Mouse (Mus musculus): ENCODE results near the gene Pxt1. TPM values are rescaled to one million over a fixed set of nuclear protein-coding genes. Genes with fewer than 3 reads are reported as not detected.
"Not testable (repeated sequence)": the region's sequence is repeated elsewhere in the genome, so short reads cannot be mapped to it uniquely, and the experiment has no call there.

Pxt1 gene
- polyA plus RNA-seq (2021), result not detected

DNA sequence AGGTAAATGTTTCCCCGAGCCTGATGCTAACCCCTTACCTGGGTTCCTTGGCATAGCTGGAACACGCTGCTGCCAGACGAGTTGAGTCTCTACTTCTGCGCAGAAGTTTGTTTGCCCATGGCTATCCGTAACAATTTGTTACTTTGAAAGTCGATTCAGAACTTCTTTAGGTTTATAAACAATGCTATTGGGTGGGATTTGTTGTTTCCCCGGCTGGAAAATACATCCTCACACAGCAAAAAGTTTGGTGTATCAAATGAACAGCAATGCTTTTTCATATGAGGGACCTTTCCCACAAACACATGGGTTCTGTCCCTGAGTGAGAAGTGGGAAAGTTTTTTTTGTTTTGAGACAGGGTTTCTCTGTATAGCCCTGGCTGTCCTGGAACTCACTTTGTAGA is at the start of gene Pxt1:
Gene Pxt1 (minus strand): TSS at position 101 of the 400 bp plus-strand sequence.
- ChIA-PET POLR2A (no interaction called here), CTCF (interaction anchor here (0.9 kb wide), 1 partner anchor 61 kb away, joined by 4 read pairs; no protein-coding TSS in a partner anchor)
- in situ Hi-C loops (cut with MboI; ENCODE audit: low pct_unique_long_range_greater_than_20kb), result no loop called here
- DNase-seq (ENCODE audit: low read depth, low spot score) (no peak), ATAC-seq (no peak)
- no peaks in the 10 kb centered on the region for H3K27me3 ChIP-seq
- TF ChIP-seq CTCF (IDR thresholded peaks at IDR 0.05), result no peak

DNA sequence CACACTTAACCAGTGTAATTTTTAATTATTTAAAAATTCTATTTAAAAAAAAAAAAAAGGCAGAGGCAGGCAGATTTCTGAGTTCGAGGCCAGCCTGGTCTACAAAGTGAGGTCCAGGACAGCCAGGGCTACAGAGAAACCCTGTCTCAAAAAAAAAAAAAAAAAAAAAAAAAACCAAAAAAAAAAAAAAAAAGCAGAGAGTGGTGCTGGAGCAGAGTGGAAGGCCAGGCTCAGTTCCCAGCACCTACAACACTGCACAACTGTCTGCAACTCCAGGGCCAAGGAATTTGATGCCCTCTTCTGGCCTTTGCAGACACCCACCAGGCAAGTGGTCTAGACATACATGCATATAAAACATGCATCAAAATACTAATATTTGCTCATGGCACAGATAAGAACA is 49.4 kb upstream of the Pxt1 start:
- H3K27me3 ChIP-seq; CTCF ChIA-PET; in situ Hi-C loops (cut with MboI; ENCODE audit: low pct_unique_long_range_greater_than_20kb); DNase-seq (ENCODE audit: low read depth, low spot score); ATAC-seq: not testable (repeated sequence)
- POLR2A ChIA-PET, result interaction anchor here (0.5 to 0.7 kb wide), 2 partner anchors 10 to 22 kb away, joined by 3 to 4 read pairs; no protein-coding TSS in a partner anchor

DNA sequence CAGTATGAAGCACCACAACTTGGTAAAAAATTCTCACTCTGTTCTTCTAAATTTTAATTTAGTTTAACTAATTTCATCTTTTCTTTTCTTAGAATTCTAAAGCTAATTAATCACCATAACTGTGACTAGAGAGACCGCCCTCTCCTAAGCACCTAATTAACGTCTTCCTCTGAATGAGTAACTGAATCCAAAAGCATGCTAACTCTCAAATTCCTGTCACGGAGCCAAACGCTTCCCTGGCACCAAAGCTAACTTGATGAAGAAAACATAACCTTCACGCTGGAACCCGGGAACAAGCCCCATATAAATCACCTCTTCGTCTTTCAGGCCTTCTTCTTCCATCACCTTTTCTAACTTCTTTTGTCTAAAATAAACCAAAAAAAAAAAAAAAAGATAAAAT is 48.5 kb upstream of the Pxt1 start:
- ChIA-PET POLR2A (interaction anchor here (0.6 to 0.7 kb wide), 2 partner anchors 21 to 38 kb away, joined by 3 read pairs; no protein-coding TSS in a partner anchor), CTCF (no interaction called here)
- DNase-seq (ENCODE audit: low read depth, low spot score) (no peak), ATAC-seq (no peak)
- no peaks in the 10 kb centered on the region for H3K27me3 ChIP-seq
- no peak for TF ChIP-seq CTCF (IDR thresholded peaks at IDR 0.05)
- in situ Hi-C loops (cut with MboI; ENCODE audit: low pct_unique_long_range_greater_than_20kb), result no loop called here

DNA sequence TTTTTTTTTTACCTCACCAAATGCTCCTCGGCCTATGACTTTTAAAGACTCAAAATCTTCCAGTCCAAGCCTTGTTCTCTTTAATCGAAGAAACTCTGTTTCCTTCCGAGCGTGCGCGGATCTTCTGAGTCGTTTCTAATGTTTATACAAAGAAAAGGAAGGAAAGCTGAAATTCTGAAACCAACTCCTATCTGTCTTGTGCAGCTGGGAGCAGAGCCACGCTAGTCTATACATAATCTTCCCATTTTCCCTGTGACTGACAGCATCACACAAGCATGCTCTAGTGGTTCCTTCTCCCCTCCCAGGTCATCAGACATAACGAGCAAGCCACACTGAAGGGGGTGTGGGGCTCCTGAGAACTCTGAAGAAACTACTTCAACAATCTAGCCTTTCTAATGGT is 47.6 kb upstream of the Pxt1 start:
- POLR2A ChIA-PET, result interaction anchor here (0.7 to 0.9 kb wide), 2 partner anchors 13 to 36 kb away, joined by 3 read pairs; no protein-coding TSS in a partner anchor
- in situ Hi-C loops (cut with MboI; ENCODE audit: low pct_unique_long_range_greater_than_20kb), result no loop called here
- H3K27me3 ChIP-seq, result no peaks in the 10 kb centered on the region
- ATAC-seq (no peak), DNase-seq (ENCODE audit: low read depth, low spot score) (no peak)
- TF ChIP-seq CTCF (IDR thresholded peaks at IDR 0.05), result no peak
- CTCF ChIA-PET, result interaction anchor here (0.7 kb wide), 1 partner anchor 9 kb away, joined by 3 read pairs; no protein-coding TSS in a partner anchor

DNA sequence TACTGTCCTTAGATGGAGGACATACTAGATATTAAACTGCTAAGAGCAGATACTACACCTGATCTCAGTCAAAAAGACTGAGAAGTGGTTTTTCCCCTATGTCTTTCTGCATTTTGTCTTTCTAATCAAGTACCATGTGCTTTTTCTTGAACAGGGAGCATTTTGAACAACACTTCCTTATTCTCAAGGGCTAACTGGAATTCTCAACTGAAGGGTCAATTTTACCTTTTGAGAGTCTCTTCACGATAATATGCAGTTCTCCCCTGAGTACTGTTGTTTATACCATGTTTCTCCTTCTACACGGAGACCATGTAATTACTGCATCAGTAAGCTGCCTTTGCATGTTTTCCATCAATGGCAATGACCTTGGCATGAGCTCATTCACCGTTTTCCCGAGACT is 46.4 kb upstream of the Pxt1 start:
- CTCF ChIA-PET, result interaction anchor here (1.0 kb wide), 1 partner anchor 15 kb away, joined by 3 read pairs; no protein-coding TSS in a partner anchor

DNA sequence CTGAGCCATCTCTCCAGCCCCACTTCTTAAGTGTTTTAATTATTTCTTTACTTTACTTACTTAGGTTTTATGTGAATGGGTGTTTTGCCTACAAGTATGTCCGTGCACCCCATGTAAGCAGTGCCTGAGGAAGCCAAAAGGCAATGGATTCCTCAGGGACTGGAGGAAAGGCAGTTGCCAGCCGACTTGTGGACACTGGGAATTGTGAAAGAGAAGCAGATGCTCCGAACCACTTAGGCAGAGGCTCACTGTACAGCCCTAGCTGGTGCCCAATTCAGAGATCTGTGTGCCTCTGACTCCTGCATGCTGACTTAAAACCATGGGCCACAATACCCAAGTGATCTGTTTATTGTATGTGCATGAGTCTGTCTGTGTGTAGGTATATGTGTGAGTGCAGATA is 45.4 kb upstream of the Pxt1 start:
- in situ Hi-C loops (cut with MboI; ENCODE audit: low pct_unique_long_range_greater_than_20kb), result no loop called here

More for the DNA sequence above, 46.4 kb upstream of the Pxt1 start:
- TF ChIP-seq CTCF (IDR thresholded peaks at IDR 0.05), result no peak
- ATAC-seq (no peak), DNase-seq (ENCODE audit: low read depth, low spot score) (no peak)
- no peaks in the 10 kb centered on the region for H3K27me3 ChIP-seq
- POLR2A ChIA-PET, result interaction anchor here (0.7 to 0.9 kb wide), 2 partner anchors 14 to 55 kb away, joined by 3 read pairs; no protein-coding TSS in a partner anchor
- in situ Hi-C loops (cut with MboI; ENCODE audit: low pct_unique_long_range_greater_than_20kb), result no loop called here

DNA sequence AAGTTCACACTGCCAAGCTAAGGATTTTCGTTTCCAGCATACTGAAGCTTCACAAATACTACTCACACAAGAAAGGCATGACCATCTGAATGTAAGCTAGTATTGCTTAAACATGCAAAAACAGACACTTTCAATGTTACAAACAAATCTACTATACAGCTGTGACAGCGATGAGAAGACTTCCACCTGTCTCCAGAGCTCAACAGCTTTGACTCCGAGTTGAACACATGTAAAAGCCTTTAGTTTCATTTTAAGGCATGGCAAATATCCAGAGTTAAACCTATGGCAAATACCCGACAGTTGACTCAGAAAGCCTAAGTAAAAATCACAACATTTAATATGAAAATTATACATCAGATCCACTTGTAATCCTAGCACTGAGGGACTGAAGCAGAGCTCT is 44.7 kb upstream of the Pxt1 start:
- DNase-seq (ENCODE audit: low read depth, low spot score), result no peak
- CTCF ChIA-PET, result interaction anchor here (0.8 to 3.4 kb wide), 8 partner anchors 10 to 108 kb away, joined by 4 to 15 read pairs (median 6); no protein-coding TSS in a partner anchor
- no peaks in the 10 kb centered on the region for H3K27me3 ChIP-seq
- in situ Hi-C loops (cut with MboI; ENCODE audit: low pct_unique_long_range_greater_than_20kb), result no loop called here
- no peak for ATAC-seq
- POLR2A ChIA-PET, result interaction anchor here (1.3 kb wide), 1 partner anchor 19 kb away, joined by 3 read pairs; the partner anchor contains the start of gene Stk38
- no peak for TF ChIP-seq CTCF (IDR thresholded peaks at IDR 0.05)

More for the DNA sequence above, 45.4 kb upstream of the Pxt1 start:
- POLR2A ChIA-PET, result no interaction called here
- ATAC-seq (no peak), DNase-seq (ENCODE audit: low read depth, low spot score) (no peak)
- CTCF ChIA-PET, result interaction anchor here (3.4 kb wide), 1 partner anchor 10 kb away, joined by 11 read pairs; no protein-coding TSS in a partner anchor
- no peak for TF ChIP-seq CTCF (IDR thresholded peaks at IDR 0.05)
- H3K27me3 ChIP-seq, result no peaks in the 10 kb centered on the region

DNA sequence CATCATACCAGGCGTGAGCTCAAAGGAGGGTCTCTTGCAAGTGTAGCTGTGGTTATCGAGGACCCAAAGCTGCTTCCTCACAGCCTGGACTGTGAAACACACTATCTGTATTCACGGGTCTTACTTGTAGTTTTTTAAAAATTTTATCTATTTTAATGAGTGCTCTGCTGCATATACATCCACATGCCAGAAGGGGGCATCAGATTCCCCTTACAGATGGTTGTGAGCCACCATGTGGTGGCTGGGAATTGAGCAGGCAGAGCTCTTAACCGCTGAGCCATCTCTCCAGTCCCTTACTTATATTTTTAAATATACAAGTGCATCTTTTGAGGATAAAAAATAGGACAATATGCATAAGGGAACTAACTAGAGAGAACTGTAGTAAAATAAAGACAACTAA is 44.1 kb upstream of the Pxt1 start:
- no peaks in the 10 kb centered on the region for H3K27me3 ChIP-seq
- no peak for DNase-seq (ENCODE audit: low read depth, low spot score)
- ChIA-PET CTCF (interaction anchor here (0.5 to 3.4 kb wide), 15 partner anchors 8 to 184 kb away, joined by 3 to 15 read pairs (median 4); partner anchors contain the start of gene Stk38), POLR2A (interaction anchor here (0.5 to 1.3 kb wide), 2 partner anchors 20 to 807 kb away, joined by 3 read pairs; partner anchors contain the start of gene Stk38)
- peak; percentile 92 for TF ChIP-seq CTCF (IDR thresholded peaks at IDR 0.05)
- ATAC-seq, result no peak
- in situ Hi-C loops (cut with MboI; ENCODE audit: low pct_unique_long_range_greater_than_20kb), result no loop called here

DNA sequence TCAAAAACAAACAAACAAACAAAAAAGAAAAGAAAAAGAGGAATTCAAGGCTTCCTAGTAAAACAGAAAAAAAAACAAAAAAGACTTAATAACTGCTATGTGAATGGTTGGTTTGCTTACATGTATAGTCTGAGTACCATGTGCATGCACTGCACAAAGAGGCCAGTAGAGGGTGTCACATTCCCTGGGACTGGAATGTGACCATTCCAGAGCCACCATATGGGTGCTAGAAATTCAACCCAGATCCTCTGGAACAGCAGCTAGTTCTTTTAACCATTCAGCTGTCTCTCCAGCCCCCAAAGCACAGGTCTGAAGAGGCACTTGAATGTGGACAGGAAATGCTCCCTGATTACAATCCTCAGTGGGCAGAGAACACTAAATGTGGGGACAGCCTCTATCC is 43.2 kb upstream of the Pxt1 start:
- ATAC-seq (no peak), DNase-seq (ENCODE audit: low read depth, low spot score) (no peak)
- in situ Hi-C loops (cut with MboI; ENCODE audit: low pct_unique_long_range_greater_than_20kb), result no loop called here
- POLR2A ChIA-PET, result interaction anchor here (0.5 kb wide), 1 partner anchor 807 kb away, joined by 3 read pairs; no protein-coding TSS in a partner anchor
- CTCF ChIA-PET, result interaction anchor here (0.8 to 3.4 kb wide), 12 partner anchors 9 to 184 kb away, joined by 3 to 15 read pairs (median 4); partner anchors contain the start of gene Stk38
- H3K27me3 ChIP-seq, result no peaks in the 10 kb centered on the region
- TF ChIP-seq CTCF (IDR thresholded peaks at IDR 0.05), result peak; percentile 76

DNA sequence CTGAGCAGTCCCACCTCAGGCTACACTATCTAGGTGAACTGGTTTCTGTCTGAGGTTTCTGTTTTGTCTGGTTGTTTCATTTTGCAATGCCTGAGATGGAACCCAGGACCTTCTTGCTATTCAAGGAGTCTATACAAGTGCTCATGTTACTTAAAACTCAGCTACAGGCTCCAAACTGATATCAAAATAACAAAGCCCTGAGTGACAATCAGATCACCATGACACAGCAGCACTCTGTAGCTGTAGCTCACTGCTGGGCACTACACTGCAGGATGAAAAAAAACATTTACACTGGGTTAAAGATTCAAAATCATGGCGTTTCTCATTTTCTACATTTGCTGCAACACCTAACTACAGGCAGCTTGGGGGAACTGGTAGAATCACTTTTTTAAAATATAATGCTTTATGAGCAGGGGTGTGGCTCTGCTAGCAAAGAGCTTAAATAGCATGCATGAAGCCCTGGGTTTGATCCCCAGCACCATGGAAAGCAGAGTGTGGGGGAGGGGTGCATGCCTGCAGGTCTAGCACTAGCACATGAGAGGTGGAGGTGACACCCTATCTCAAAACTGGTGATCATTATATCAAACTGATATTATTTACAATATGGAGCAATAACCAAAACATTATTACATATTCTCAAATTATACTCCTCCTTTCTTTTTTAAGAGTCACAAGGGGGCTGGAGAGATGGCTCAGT is 41.2 kb upstream of the Pxt1 start:
- no peak for DNase-seq (ENCODE audit: low read depth, low spot score)
- no peaks in the 10 kb centered on the region for H3K27me3 ChIP-seq
- ChIA-PET POLR2A (no interaction called here), CTCF (interaction anchor here (3.1 kb wide), 1 partner anchor 111 kb away, joined by 8 read pairs; no protein-coding TSS in a partner anchor)
- no peak for TF ChIP-seq CTCF (IDR thresholded peaks at IDR 0.05)
- in situ Hi-C loops (cut with MboI; ENCODE audit: low pct_unique_long_range_greater_than_20kb), result no loop called here
- ATAC-seq, result no peak

DNA sequence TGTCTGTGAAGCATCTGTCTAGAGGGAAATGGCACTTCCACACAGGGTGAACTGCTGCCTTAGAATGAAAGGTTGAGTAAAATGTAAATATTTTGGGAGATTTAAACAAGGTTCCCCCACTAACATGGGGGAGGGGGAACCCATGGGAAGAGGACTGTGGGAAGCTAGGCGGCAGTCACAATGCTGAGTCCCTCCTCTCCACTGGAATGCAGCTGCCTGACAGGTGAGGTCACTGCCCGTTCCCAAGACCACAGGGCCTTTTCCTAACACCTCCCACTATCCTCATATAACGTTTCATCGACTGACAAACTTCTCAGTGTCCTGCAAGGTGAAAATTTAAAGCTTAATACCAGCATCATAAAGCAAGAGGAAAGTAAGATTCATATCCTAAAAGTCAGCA is 39.0 kb upstream of the Pxt1 start:
- H3K27me3 ChIP-seq, result no peaks in the 10 kb centered on the region
- ChIA-PET CTCF (interaction anchor here (0.7 to 3.1 kb wide), 4 partner anchors 9 to 113 kb away, joined by 3 to 8 read pairs (median 3); no protein-coding TSS in a partner anchor), POLR2A (interaction anchor here (1.4 kb wide), 1 partner anchor 11 kb away, joined by 4 read pairs; no protein-coding TSS in a partner anchor)
- in situ Hi-C loops (cut with MboI; ENCODE audit: low pct_unique_long_range_greater_than_20kb), result no loop called here
- ATAC-seq, result no peak
- no peak for TF ChIP-seq CTCF (IDR thresholded peaks at IDR 0.05)
- no peak for DNase-seq (ENCODE audit: low read depth, low spot score)
